Mouse (Mus musculus) CD8-positive naive resting alpha-beta T cell, adult 2 months (primary cell): ENCODE results near the gene Pex16.
A peak's percentile ranks its signal among the peaks of the same experiment; 100 is the strongest.
"Not testable (repeated sequence)": the region's sequence is repeated elsewhere in the genome, so short reads cannot be mapped to it uniquely, and the experiment has no call there.

Experiments
- DNase-seq, 2 experiments: peaks; one replicate each; pipeline ENCODE4 v3.0.0; 2022; ENCODE audit warnings: low read depth in 2 of 2, low spot score in 2 of 2

Pex16 gene

GRCm38 (mm10) chr2:92388081-92388517, 13.6 kb downstream of the Pex16 start:
- no peak for DNase-seq

- DNase-seq: peak in 1 of 2 experiments; percentile 22
Observed at GRCm38 (mm10) chr2:92388891-92389641, 14.6 kb downstream of the Pex16 start.

GRCm38 (mm10) chr2:92389645-92390044, 15.2 kb downstream of the Pex16 start:
- no peak for DNase-seq

GRCm38 (mm10) chr2:92390206-92390930, 15.9 kb downstream of the Pex16 start:
- DNase-seq: no peak

- no peak for DNase-seq
Observed at GRCm38 (mm10) chr2:92391116-92391515, 16.6 kb downstream of the Pex16 start.

GRCm38 (mm10) chr2:92391703-92392317, 17.3 kb downstream of the Pex16 start:
- DNase-seq: no peak

GRCm38 (mm10) chr2:92392318-92393264, 18.1 kb downstream of the Pex16 start:
- DNase-seq: no peak

- no peak for DNase-seq
Observed at GRCm38 (mm10) chr2:92395535-92395934, 21.1 kb downstream of the Pex16 start.

- no peak for DNase-seq
Observed at GRCm38 (mm10) chr2:92397436-92397835, 23.0 kb downstream of the Pex16 start.

GRCm38 (mm10) chr2:92399877-92400276, 25.4 kb downstream of the Pex16 start:
- not testable (repeated sequence) for DNase-seq

- no peak for DNase-seq
Observed at GRCm38 (mm10) chr2:92400682-92401081, 26.2 kb downstream of the Pex16 start.

- no peak for DNase-seq
Observed at GRCm38 (mm10) chr2:92401091-92401561, 26.6 kb downstream of the Pex16 start, which contains the start of gene Mapk8ip1. TSS of gene Mapk8ip1 (minus strand) at chr2:92401263.

GRCm38 (mm10) chr2:92402591-92403326, 28.3 kb downstream of the Pex16 start:
- no peak for DNase-seq

- DNase-seq: no peak
Observed at GRCm38 (mm10) chr2:92403776-92404319, 29.4 kb downstream of the Pex16 start.

- no peak for DNase-seq
Observed at GRCm38 (mm10) chr2:92404737-92405136, 30.3 kb downstream of the Pex16 start.

- no peak for DNase-seq
Observed at GRCm38 (mm10) chr2:92405687-92406086, 31.2 kb downstream of the Pex16 start.

- DNase-seq: no peak
Observed at GRCm38 (mm10) chr2:92408309-92409045, 34.0 kb downstream of the Pex16 start.

GRCm38 (mm10) chr2:92411705-92412104, 37.2 kb downstream of the Pex16 start:
- DNase-seq: no peak
